Mouse (Mus musculus) adrenal gland, adult (tissue): ENCODE results near the gene Bmpr2.

ENCODE experiments used
- DNase-seq, 2 experiments: peaks; one replicate each; pipeline ENCODE4 v3.0.0; 2022 to 2023; ENCODE audit warnings: low spot score in 1 of 2; ENCODE audit not compliant: inconsistent age in 2 of 2

The Bmpr2 gene

GRCm38 (mm10) chr1:59789741-59790140 is 26.5 kb downstream of the Bmpr2 start:
- DNase-seq, result no peak

- peak; percentile 27 to 57 for DNase-seq
Measured at GRCm38 (mm10) chr1:59795336-59795735, 32.1 kb downstream of the Bmpr2 start.

- DNase-seq, result no peak
Measured at GRCm38 (mm10) chr1:59797865-59798264, 34.7 kb downstream of the Bmpr2 start.

- DNase-seq, result no peak
Measured at GRCm38 (mm10) chr1:59804363-59804762, 41.2 kb downstream of the Bmpr2 start.

- DNase-seq, result no peak
Measured at GRCm38 (mm10) chr1:59809921-59810320, 46.7 kb downstream of the Bmpr2 start.

- no peak for DNase-seq
Measured at GRCm38 (mm10) chr1:59812782-59813181, 49.6 kb downstream of the Bmpr2 start.

- DNase-seq, result no peak
Measured at GRCm38 (mm10) chr1:59825421-59825820, 62.2 kb downstream of the Bmpr2 start.

GRCm38 (mm10) chr1:59826583-59826982 is 63.4 kb downstream of the Bmpr2 start:
- no peak for DNase-seq

GRCm38 (mm10) chr1:59829410-59829809 is 66.2 kb downstream of the Bmpr2 start:
- DNase-seq, result no peak

GRCm38 (mm10) chr1:59830194-59830593 is 67.0 kb downstream of the Bmpr2 start:
- no peak for DNase-seq

GRCm38 (mm10) chr1:59833723-59834122 is 70.5 kb downstream of the Bmpr2 start:
- DNase-seq, result no peak

- DNase-seq, result peak in 1 of 2 experiments; percentile 69
Measured at GRCm38 (mm10) chr1:59848327-59848726, 85.1 kb downstream of the Bmpr2 start.

GRCm38 (mm10) chr1:59859046-59859445 is 95.8 kb downstream of the Bmpr2 start:
- peak in 1 of 2 experiments; percentile 61 for DNase-seq

GRCm38 (mm10) chr1:59862144-59862543 is 98.9 kb downstream of the Bmpr2 start:
- no peak for DNase-seq

GRCm38 (mm10) chr1:59868041-59868440 is 104.8 kb downstream of the Bmpr2 start:
- no peak for DNase-seq

- DNase-seq, result no peak
Measured at GRCm38 (mm10) chr1:59874023-59874422, 110.8 kb downstream of the Bmpr2 start.

- DNase-seq, result no peak
Measured at GRCm38 (mm10) chr1:59878098-59878497, 114.9 kb downstream of the Bmpr2 start.

- DNase-seq, result peak; percentile 72 to 89
Measured at GRCm38 (mm10) chr1:59883349-59884134, 120.3 kb downstream of the Bmpr2 start.

- DNase-seq, result no peak
Measured at GRCm38 (mm10) chr1:59886899-59887298, 123.7 kb downstream of the Bmpr2 start.

- no peak for DNase-seq
Measured at GRCm38 (mm10) chr1:59888018-59888417, 124.8 kb downstream of the Bmpr2 start.

- no peak for DNase-seq
Measured at GRCm38 (mm10) chr1:59891185-59891584, 128.0 kb downstream of the Bmpr2 start.

- no peak for DNase-seq
Measured at GRCm38 (mm10) chr1:59892777-59893176, 129.6 kb downstream of the Bmpr2 start.

GRCm38 (mm10) chr1:59894025-59894424 is 130.8 kb downstream of the Bmpr2 start:
- DNase-seq, result no peak
